Mouse (Mus musculus) midbrain, embryonic 16.5 days (tissue): ENCODE data around the gene Tlk1. TPM values are rescaled to one million over a fixed set of nuclear protein-coding genes. Genes with fewer than 3 reads are reported as not detected.

Experiments used
- ATAC-seq: fragments of 200-750 bp; cut with Nextera tagmentation; 2 replicates; pipeline ENCODE4 v1.8.0; 2017; ENCODE audit warnings: moderate TSS enrichment
- H3K27ac ChIP-seq: fragments of 300-500 bp; sonication (generic); 2 replicates; pipeline ENCODE4 v1.5.1; 2014; ENCODE audit warnings: mild to moderate bottlenecking, low read length, mixed read lengths
- H3K27me3 ChIP-seq: fragments of 300-500 bp; sonication (generic); 2 replicates; pipeline ENCODE4 v1.6.1; 2014; ENCODE audit warnings: low read depth, low read length, mixed read lengths; ENCODE audit not compliant: control insufficient read depth, insufficient read depth
- H3K36me3 ChIP-seq: fragments of 300-500 bp; sonication (generic); 2 replicates; pipeline ENCODE4 v1.6.1; 2014; ENCODE audit warnings: mild to moderate bottlenecking, low read length, moderate library complexity, mixed read lengths; ENCODE audit not compliant: control insufficient read depth, insufficient read depth
- H3K4me1 ChIP-seq: fragments of 300-500 bp; sonication (generic); 2 replicates; pipeline ENCODE4 v1.6.1; 2014; ENCODE audit warnings: mild to moderate bottlenecking, low read length, mixed read lengths; ENCODE audit not compliant: control insufficient read depth, insufficient read depth
- H3K4me2 ChIP-seq: fragments of 300-500 bp; sonication (generic); 2 replicates; pipeline ENCODE4 v1.6.1; 2014; ENCODE audit warnings: mild to moderate bottlenecking, low read length, mixed read lengths
- H3K4me3 ChIP-seq: fragments of 300-500 bp; sonication (generic); 2 replicates; pipeline ENCODE4 v1.5.1; 2014; ENCODE audit warnings: low read depth, mild to moderate bottlenecking, low read length, moderate library complexity, mixed read lengths
- H3K9ac ChIP-seq: fragments of 300-500 bp; sonication (generic); 2 replicates; pipeline ENCODE4 v1.6.1; 2014; ENCODE audit warnings: low read depth, low read length, mixed read lengths
- H3K9me3 ChIP-seq: fragments of 300-500 bp; sonication (generic); replicated peaks from 2 replicates; pipeline ENCODE4 v1.6.1; 2014; ENCODE audit warnings: mild to moderate bottlenecking, low read length, mixed read lengths; ENCODE audit not compliant: control insufficient read depth, poor library complexity, severe bottlenecking
- WGBS: fragments of 180-500 bp; shearing (Covaris S2); extraction: QIAGEN DNeasy Blood & Tissue Kit; methylation state at CpG from one replicate; pipeline ENCODE4 v1.1.7; 2014; 5-methylcytosine and 5-hydroxymethylcytosine counted together
- polyA plus RNA-seq: library from polyadenylated mRNA; unstranded; fragments of >200 nt; fragmentation: Nextera tagmentation; extraction: Ambion mirVana; gene quantifications from 2 replicates; pipeline ENCODE4 v1.2.1, GENCODE M21; 2015

The Tlk1 gene
- polyA plus RNA-seq, 1 experiment from 2014 or later = 17.2 TPM

GRCm38 (mm10) chr2:70669896-70670295 is 155.6 kb downstream of the Tlk1 start:
- Histone ChIP-seq H3K36me3 (no peaks in the 10 kb centered on the region), H3K9me3 (no peaks in the 10 kb centered on the region), H3K27me3 (no peaks in the 10 kb centered on the region), H3K4me2 (no peak overlapping the region), H3K27ac (no peak overlapping the region), H3K9ac (no peak overlapping the region), H3K4me3 (no peak overlapping the region), H3K4me1 (no peaks in the 10 kb centered on the region)
- 78% methylated on average over 2 of the region's 2 CpGs for WGBS
- ATAC-seq = no peak

- no peak overlapping the region for H3K9ac ChIP-seq
- H3K36me3 ChIP-seq = no peaks in the 10 kb centered on the region
- no peaks in the 10 kb centered on the region for H3K27me3 ChIP-seq
- H3K4me1 ChIP-seq = no peaks in the 10 kb centered on the region
- H3K4me2 ChIP-seq = no peak overlapping the region
- WGBS = 87% methylated on average over 2 of the region's 2 CpGs
- no peaks in the 10 kb centered on the region for H3K9me3 ChIP-seq
- no peak overlapping the region for H3K27ac ChIP-seq
- no peak for ATAC-seq
- no peak overlapping the region for H3K4me3 ChIP-seq
Measured at GRCm38 (mm10) chr2:70669241-70669640, 156.3 kb downstream of the Tlk1 start.

- 93% methylated on average over 7 of the region's 7 CpGs for WGBS
- H3K27ac ChIP-seq = no peak overlapping the region
Measured at GRCm38 (mm10) chr2:70667016-70667415, 158.5 kb downstream of the Tlk1 start.

GRCm38 (mm10) chr2:70663764-70664163 is 161.8 kb downstream of the Tlk1 start:
- no peak overlapping the region for H3K9ac ChIP-seq
- no peak for ATAC-seq
- no peaks in the 10 kb centered on the region for H3K36me3 ChIP-seq
- WGBS = 69% methylated on average over 5 of the region's 5 CpGs
- no peaks in the 10 kb centered on the region for H3K9me3 ChIP-seq
- H3K4me3 ChIP-seq = no peak overlapping the region
- H3K4me1 ChIP-seq = peaks cover 19% of the 10 kb centered on the region
- H3K27ac ChIP-seq = no peak overlapping the region
- no peak overlapping the region for H3K4me2 ChIP-seq
- no peaks in the 10 kb centered on the region for H3K27me3 ChIP-seq

More at GRCm38 (mm10) chr2:70667016-70667415, 158.5 kb downstream of the Tlk1 start:
- Histone ChIP-seq H3K36me3 (no peaks in the 10 kb centered on the region), H3K4me3 (no peak overlapping the region), H3K9ac (no peak overlapping the region), H3K4me1 (peaks cover 17% of the 10 kb centered on the region), H3K4me2 (no peak overlapping the region), H3K9me3 (no peaks in the 10 kb centered on the region), H3K27me3 (no peaks in the 10 kb centered on the region)
- ATAC-seq = no peak

Other genes with a start within 250 kb of the Tlk1 start
- gene Gorasp2, start 164.2 kb downstream of the Tlk1 start, polyA plus RNA-seq = 142 and 145 TPM in 2 replicates
- 3.1 and 3.5 TPM in 2 replicates for gene Gm26558, start 163.6 kb downstream of the Tlk1 start, polyA plus RNA-seq
- 31.2 and 33.2 TPM in 2 replicates for gene Dcaf17, start 229.6 kb upstream of the Tlk1 start, polyA plus RNA-seq
- 11.2 and 12.6 TPM in 2 replicates for gene Mettl8, start 229.9 kb upstream of the Tlk1 start, polyA plus RNA-seq